ENCODE assay signal across 26 mouse cellular contexts in the genomic region with DNA sequence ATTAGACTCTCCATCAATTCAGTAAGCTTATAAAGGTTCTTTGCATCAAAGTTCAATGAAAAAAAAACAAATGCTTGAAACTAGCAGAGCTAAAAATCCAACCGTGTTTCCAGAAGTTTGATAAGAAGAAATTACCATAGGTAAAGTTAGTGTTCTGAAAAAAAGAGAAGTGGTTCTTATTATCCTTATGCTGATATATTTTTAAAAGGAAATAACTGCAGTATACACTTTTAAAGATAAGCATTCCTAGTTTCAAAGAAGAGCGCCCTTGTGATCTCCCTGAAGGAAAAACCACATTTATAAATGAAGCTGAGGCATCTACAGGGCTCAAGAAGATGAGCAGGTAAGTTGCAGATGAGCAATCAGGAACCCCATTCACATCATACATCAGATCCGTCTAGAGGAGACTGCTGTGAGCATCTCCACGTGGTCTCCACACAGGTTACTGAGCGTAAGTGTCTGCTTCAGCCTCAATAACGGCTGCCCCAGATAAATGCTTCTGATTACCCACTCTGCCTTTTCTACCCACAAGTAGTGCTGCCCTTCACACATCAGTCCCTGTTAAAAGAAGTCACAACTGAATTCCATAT.
"Had no signal": no experiment of that assay in that cellular context is flagged by ENCODE, and none has a peak within 500 bp of the region (broad histone marks: within the 10 kb centered on the region; RNA-seq: fewer than 3 reads in every experiment).

No protein-coding gene starts in this region.

- H3K36me3 ChIP-seq: embryonic facial prominence, embryonic 10.5 days; embryonic facial prominence, embryonic 12.5 days; embryonic facial prominence, embryonic 13.5 days; embryonic facial prominence, embryonic 15.5 days; forebrain, embryonic 10.5 days; forebrain, embryonic 12.5 days; forebrain, embryonic 15.5 days; heart, embryonic 10.5 days had no signal

- H3K27me3 ChIP-seq: embryonic facial prominence, embryonic 12.5 days; embryonic facial prominence, embryonic 13.5 days; embryonic facial prominence, embryonic 15.5 days; forebrain, embryonic 12.5 days; forebrain, embryonic 13.5 days; forebrain, embryonic 15.5 days had no signal

- H3K9ac ChIP-seq: embryonic facial prominence, embryonic 12.5 days; embryonic facial prominence, embryonic 13.5 days; embryonic facial prominence, embryonic 15.5 days; forebrain, embryonic 12.5 days; forebrain, embryonic 13.5 days; forebrain, embryonic 15.5 days; forebrain, postnatal 0 days had no signal

- H3K4me1 ChIP-seq: embryonic facial prominence, embryonic 10.5 days; embryonic facial prominence, embryonic 12.5 days; embryonic facial prominence, embryonic 13.5 days; embryonic facial prominence, embryonic 15.5 days; forebrain, embryonic 10.5 days; forebrain, embryonic 12.5 days; forebrain, embryonic 13.5 days; forebrain, embryonic 15.5 days; heart, embryonic 10.5 days had no signal

- H3K27ac ChIP-seq: embryonic facial prominence, embryonic 10.5 days; embryonic facial prominence, embryonic 12.5 days; embryonic facial prominence, embryonic 13.5 days; embryonic facial prominence, embryonic 15.5 days; forebrain, embryonic 10.5 days; forebrain, embryonic 12.5 days; forebrain, embryonic 13.5 days; forebrain, embryonic 15.5 days; gastrocnemius, adult 2 months; heart, adult 2 months; heart, embryonic 10.5 days had no signal

- H3K4me3 ChIP-seq: embryonic facial prominence, embryonic 10.5 days; embryonic facial prominence, embryonic 12.5 days; embryonic facial prominence, embryonic 13.5 days; embryonic facial prominence, embryonic 15.5 days; erythroblast, embryonic 14.5 days; forebrain, embryonic 10.5 days; forebrain, embryonic 12.5 days; forebrain, embryonic 13.5 days; forebrain, embryonic 15.5 days; gastrocnemius, adult 2 months; heart, adult 2 months; heart, embryonic 10.5 days had no signal

- DNase-seq: cerebellum, adult 9-10 months; cerebellum, adult 9-11 months; cerebellum, postnatal 10 days; cerebellum, postnatal 14 days; cerebellum, postnatal 25 days; cerebellum, postnatal 36 days; embryo, embryonic 11 days; forebrain, postnatal 0 days; gastrocnemius, adult 2 months; gastrocnemius, postnatal 10 days; gastrocnemius, postnatal 14 days; gastrocnemius, postnatal 25 days; gastrocnemius, postnatal 36 days; heart, adult 11 months; heart, adult 18-20 months; heart, adult 2 months had no signal

- H3K9me3 ChIP-seq: embryonic facial prominence, embryonic 10.5 days; embryonic facial prominence, embryonic 12.5 days; embryonic facial prominence, embryonic 13.5 days; embryonic facial prominence, embryonic 15.5 days; forebrain, embryonic 10.5 days; forebrain, embryonic 12.5 days; forebrain, embryonic 13.5 days; forebrain, embryonic 15.5 days; heart, embryonic 10.5 days had no signal
